Mouse (Mus musculus): Measurements from ENCODE around the gene Recql5.

Recql5 gene

DNA sequence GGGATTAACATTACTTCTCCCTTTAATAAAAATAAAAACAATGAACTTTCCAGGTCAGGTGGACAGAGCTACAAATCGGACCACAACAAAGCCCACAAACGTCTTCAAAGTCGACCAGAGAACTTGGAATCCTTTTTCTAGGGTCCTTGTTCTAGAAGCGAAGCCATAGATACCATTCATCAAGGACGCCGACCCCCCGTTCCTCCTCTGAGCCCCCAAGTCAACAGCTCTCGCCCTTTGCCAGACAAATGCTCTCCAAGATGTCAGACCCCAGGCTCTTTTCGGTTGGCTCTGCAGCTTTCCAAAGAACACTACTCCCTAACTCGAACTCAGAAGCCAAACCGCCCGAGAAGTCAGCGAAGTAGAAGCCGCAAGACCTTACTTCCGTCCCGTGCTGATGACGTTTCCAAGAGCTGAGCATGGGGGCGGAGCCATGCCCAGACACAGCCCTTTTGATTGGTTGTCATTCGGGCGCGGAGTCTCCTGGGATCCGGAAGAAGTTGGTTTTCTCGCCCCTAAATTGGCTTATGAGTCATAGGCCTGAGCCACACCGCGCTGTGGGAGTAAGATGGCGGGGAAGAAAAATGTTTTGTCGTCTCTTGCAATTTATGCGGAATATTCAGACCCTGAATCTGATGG lies at the start of gene Recql5, which contains the start of gene Sap30bp:
Gene Recql5 (minus strand): TSS at position 370 of the 639 bp plus-strand sequence.
Gene Sap30bp (plus strand): TSS at position 175 of the 639 bp plus-strand sequence.
- TF ChIP-seq GATA4 (IDR thresholded peaks at IDR 0.05; ENCODE audit: insufficient replicate concordance, low read length) = no peak

DNA sequence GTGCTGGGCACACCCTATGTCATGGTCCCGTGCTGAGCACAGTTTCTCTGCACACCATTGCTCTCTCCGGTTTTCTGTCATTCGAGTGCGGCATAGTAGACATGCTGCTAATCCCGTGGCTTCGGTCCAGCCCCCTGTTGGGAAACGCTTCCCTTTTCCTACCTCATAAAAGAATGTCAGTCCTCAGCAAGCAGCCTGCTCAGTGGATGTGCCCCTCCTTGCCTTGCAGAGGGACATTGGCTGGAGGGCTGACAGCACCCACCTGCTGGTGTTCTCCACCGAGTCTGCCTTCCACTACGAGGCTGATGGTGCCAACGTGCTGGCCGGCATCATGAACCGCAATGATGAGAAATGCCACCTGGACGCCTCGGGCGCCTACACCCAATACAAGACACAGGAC lies 49.2 kb upstream of the Recql5 start:
- TF ChIP-seq GATA4 (IDR thresholded peaks at IDR 0.05; ENCODE audit: insufficient replicate concordance, low read length) = no peak

DNA sequence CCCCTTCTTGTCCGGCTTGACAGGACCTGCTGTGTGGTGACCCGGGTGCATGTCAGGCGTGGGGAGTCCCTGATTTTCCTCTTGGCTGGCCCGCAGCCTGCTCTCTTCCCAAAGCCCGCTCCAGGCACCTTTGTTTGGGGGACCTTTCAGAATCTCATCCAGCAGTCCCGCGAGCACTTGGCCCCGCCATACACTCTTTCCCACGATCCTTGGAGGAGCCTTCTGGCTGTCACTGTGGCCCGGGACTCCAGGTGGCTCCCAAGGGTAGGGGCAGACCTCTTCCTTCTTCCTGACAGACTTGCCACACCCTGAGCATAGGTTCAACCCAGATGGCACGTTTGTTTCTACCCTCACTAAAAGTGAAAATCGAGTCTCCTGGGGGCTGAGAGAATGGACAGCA lies 42.3 kb upstream of the Recql5 start:
- TF ChIP-seq GATA4 (IDR thresholded peaks at IDR 0.05; ENCODE audit: insufficient replicate concordance, low read length) = no peak

- TF ChIP-seq GATA4 (IDR thresholded peaks at IDR 0.05; ENCODE audit: insufficient replicate concordance, low read length) = no peak
Measured at GRCm38 (mm10) chr11:115975083-115975420, 41.8 kb upstream of the Recql5 start.

- TF ChIP-seq GATA4 (IDR thresholded peaks at IDR 0.05; ENCODE audit: insufficient replicate concordance, low read length) = no peak
Measured at GRCm38 (mm10) chr11:115974309-115975082, 41.2 kb upstream of the Recql5 start, which contains the start of gene Itgb4. Itgb4 (plus strand) TSS chr11:115974709.

GRCm38 (mm10) chr11:115971016-115971415 lies 37.7 kb upstream of the Recql5 start:
- no peak for TF ChIP-seq GATA4 (IDR thresholded peaks at IDR 0.05; ENCODE audit: insufficient replicate concordance, low read length)

- TF ChIP-seq GATA4 (IDR thresholded peaks at IDR 0.05; ENCODE audit: insufficient replicate concordance, low read length) = no peak
Measured at GRCm38 (mm10) chr11:115970006-115970673, 36.9 kb upstream of the Recql5 start.

DNA sequence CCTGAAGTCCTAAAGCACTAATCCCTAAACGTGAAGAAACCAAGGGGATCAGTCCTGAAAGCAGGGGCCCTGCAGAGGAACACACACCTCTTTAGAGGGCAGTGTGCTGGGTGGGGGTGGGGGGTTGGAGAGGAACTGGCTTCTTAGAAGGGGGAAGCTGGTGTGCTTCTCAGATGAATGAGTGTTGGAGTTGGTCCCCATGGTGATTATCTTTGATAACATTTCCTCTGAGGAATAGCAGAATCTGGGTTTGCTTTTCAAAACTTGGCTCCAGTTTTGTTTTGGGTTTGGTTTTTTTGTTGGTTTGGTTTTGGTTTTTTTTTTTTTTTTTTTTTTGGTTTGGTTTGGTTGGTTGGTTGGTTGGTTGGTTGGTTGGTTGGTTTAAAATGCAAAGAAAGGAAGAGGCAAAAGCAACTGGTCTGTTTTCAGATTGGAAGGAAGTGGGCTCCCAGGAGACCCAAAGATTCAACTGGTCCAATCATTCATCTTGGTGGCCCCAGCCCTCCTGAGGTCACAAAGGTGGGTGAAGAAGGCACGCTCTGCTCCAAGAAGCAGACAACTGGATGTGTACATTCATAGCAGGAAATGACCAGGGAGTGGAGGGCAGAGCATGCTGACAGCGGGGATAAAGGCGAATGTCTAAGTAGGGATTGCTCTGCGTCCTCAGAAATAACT lies 35.6 kb upstream of the Recql5 start:
- no peak for TF ChIP-seq GATA4 (IDR thresholded peaks at IDR 0.05; ENCODE audit: insufficient replicate concordance, low read length)

DNA sequence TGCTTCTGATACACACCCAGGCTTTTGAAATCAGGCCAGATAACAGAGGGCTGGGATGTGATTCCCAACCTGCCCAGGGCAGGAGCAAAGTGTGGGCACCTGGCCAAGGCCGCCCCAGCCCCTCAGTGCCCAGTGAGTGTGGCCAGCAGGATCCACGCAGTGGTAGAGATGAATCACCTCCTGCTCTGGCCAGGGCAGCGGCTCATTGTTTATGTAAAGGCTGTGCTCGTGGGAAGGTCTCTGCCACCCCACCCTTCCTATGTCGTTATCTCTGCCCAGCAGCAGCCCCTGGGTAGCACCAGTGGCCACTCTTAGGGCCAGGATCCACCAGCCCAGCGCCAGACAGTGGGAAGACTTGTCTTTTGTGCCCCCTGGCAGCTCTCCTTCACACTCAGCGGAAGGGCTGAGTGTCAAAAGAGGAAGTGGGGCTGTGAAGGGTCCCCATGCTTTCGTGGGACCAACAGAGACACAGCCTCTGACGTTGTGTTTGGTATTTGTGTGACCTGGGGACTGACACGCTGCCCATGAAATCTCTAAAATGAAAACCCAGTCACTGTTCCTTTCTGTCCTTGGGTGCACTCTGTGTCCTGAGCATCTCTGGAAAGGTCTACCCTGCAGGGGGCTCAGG lies 31.8 kb upstream of the Recql5 start:
- no peak for TF ChIP-seq GATA4 (IDR thresholded peaks at IDR 0.05; ENCODE audit: insufficient replicate concordance, low read length)

- no peak for TF ChIP-seq GATA4 (IDR thresholded peaks at IDR 0.05; ENCODE audit: insufficient replicate concordance, low read length)
Measured at GRCm38 (mm10) chr11:115962651-115963412, 29.6 kb upstream of the Recql5 start.

DNA sequence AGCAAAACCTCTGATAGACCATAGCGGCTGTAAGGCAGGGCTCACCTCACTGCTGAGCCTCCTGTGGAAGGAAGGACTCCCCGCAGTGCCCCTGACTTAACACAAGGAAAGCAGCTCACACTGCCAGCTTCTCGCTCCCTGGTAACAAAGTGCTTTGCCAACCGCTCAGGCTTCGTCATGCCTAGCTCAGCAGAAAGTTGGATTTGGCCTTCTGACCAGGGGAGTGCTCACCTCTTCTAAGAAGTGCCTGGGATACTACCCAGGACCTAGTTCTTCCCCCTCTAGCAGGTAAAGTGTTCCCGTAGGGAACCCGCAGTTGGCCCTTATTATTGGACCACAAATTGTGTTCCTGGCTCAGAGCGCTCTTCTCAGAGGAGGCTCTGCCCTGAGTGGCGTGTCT lies 25.7 kb upstream of the Recql5 start:
- TF ChIP-seq GATA4 (IDR thresholded peaks at IDR 0.05; ENCODE audit: insufficient replicate concordance, low read length) = no peak

DNA sequence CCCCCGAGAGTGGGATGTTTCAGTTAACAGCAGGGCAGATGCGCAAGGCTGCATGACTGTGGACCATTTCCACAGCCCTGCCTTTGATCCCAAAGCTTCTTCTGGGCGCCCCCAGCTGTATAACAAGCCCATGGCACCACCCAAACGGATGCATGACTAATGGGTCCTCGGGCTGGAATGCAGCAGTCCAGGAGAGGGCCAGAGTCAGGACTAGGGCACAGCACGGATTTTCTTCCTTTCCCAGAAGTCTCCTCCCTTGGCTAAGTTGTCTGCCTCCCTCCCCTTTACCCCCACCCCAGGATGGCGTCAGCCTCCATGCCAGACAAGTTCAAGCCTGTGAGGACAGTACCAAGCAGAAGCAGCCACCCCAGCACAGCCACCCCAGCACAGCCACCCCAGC lies 24.7 kb upstream of the Recql5 start:
- TF ChIP-seq GATA4 (IDR thresholded peaks at IDR 0.05; ENCODE audit: insufficient replicate concordance, low read length) = no peak

GRCm38 (mm10) chr11:115956453-115956852 lies 23.2 kb upstream of the Recql5 start:
- TF ChIP-seq GATA4 (IDR thresholded peaks at IDR 0.05; ENCODE audit: insufficient replicate concordance, low read length) = no peak

- TF ChIP-seq GATA4 (IDR thresholded peaks at IDR 0.05; ENCODE audit: insufficient replicate concordance, low read length) = no peak
Measured at GRCm38 (mm10) chr11:115955195-115955858, 22.1 kb upstream of the Recql5 start.

All from liver, adult (tissue).